Mouse (Mus musculus) heart, adult 2 months (tissue): ENCODE measurements at regions not wholly inside any gene's neighbourhood (a gene's known extent, or its start where the extent isn't known, plus 50 kb on each side); places are given as distances from the start of the nearest gene placed in this dataset.

Experiments
- DNase-seq, 2 experiments: peaks; one replicate each; pipeline ENCODE4 v3.0.0; 2021
- H3K27ac ChIP-seq: fragments of 200-600 bp; 2 replicates; pipeline ENCODE4 v1.8.1; 2022
- H3K27me3 ChIP-seq: fragments of 200-500 bp; 2 replicates; pipeline ENCODE4 v1.6.1; 2012; ENCODE audit warnings: mild to moderate bottlenecking, low read length, inconsistent platforms, mixed read lengths; ENCODE audit not compliant: control insufficient read depth, insufficient read depth
- H3K36me3 ChIP-seq: fragments of 200-500 bp; 2 replicates; pipeline ENCODE4 v1.6.1; 2012; ENCODE audit warnings: low read length, inconsistent platforms; ENCODE audit not compliant: control insufficient read depth, insufficient read depth
- H3K4me1 ChIP-seq: fragments of 200-500 bp; 2 replicates; pipeline ENCODE4 v1.6.1; 2011; ENCODE audit warnings: low read length; ENCODE audit not compliant: control insufficient read depth, insufficient read depth
- H3K4me3 ChIP-seq: fragments of 200-600 bp; 2 replicates; pipeline ENCODE4 v1.8.1; 2022
- H3K79me2 ChIP-seq: fragments of 200-500 bp; replicated peaks from 2 replicates; pipeline ENCODE4 v1.6.1; 2012; ENCODE audit warnings: mild to moderate bottlenecking, inconsistent platforms, low read length, moderate library complexity, mixed read lengths; ENCODE audit not compliant: control insufficient read depth, insufficient read depth
- H3K9ac ChIP-seq: fragments of 200-500 bp; 2 replicates; pipeline ENCODE4 v1.6.1; 2012; ENCODE audit warnings: low read depth, mild to moderate bottlenecking, control low read depth, inconsistent platforms, low read length, mixed read lengths
- CTCF ChIP-seq: fragments of 200-600 bp; IDR thresholded peaks from 2 replicates; pipeline ENCODE4 v1.8.1; 2022; ENCODE audit warnings: antibody characterized with exemption, mild to moderate bottlenecking, moderate library complexity
- EP300 ChIP-seq: fragments of 200-500 bp; IDR thresholded peaks from 2 replicates; pipeline ENCODE4 v1.6.1; 2011; ENCODE audit warnings: low read depth, low read length, control low read depth; ENCODE audit not compliant: insufficient read depth
- POLR2A ChIP-seq: fragments of 200-500 bp; IDR thresholded peaks from 2 replicates; pipeline ENCODE4 v1.6.1; 2011; ENCODE audit warnings: mild to moderate bottlenecking, low read depth, low read length, control low read depth; ENCODE audit not compliant: insufficient read depth
- WGBS: fragments of 180-500 bp; shearing (Covaris S2); methylation state at CpG from one replicate; pipeline ENCODE4 v1.1.7; 2018; 5-methylcytosine and 5-hydroxymethylcytosine counted together
- intact Hi-C: fragments of 180-260 bp; cut with DNase I; formaldehyde crosslinking; loops from one replicate; pipeline ENCODE4 v1.15.1; 2025

- no peak for TF ChIP-seq EP300
- no peak for TF ChIP-seq CTCF
- TF ChIP-seq POLR2A = no peak
- Histone ChIP-seq H3K4me3 (no peak overlapping the region), H3K79me2 (no peaks in the 10 kb centered on the region), H3K9ac (no peak overlapping the region), H3K27me3 (no peaks in the 10 kb centered on the region), H3K27ac (no peak overlapping the region), H3K36me3 (no peaks in the 10 kb centered on the region), H3K4me1 (no peaks in the 10 kb centered on the region)
- intact Hi-C loops = no loop called here
- 82% methylated on average over 3 of the region's 3 CpGs for WGBS
- DNase-seq = no peak
These were observed 316.7 kb downstream of the Adra2a start for GRCm38 (mm10) chr19:54360660-54361059.

- TF ChIP-seq CTCF (no peak), EP300 (no peak), POLR2A (no peak)
- Histone ChIP-seq H3K9ac (no peak overlapping the region), H3K79me2 (no peaks in the 10 kb centered on the region), H3K36me3 (no peaks in the 10 kb centered on the region), H3K4me3 (no peak overlapping the region), H3K27me3 (no peaks in the 10 kb centered on the region; the same call in 1 of the 2 replicates), H3K4me1 (no peaks in the 10 kb centered on the region), H3K27ac (no peak overlapping the region)
- DNase-seq = no peak
- intact Hi-C loops = no loop called here
These were observed 341.1 kb downstream of the Adra2a start for GRCm38 (mm10) chr19:54385101-54385500.

- intact Hi-C loops = no loop called here
- no peaks in the 10 kb centered on the region for H3K36me3 ChIP-seq
- no peak overlapping the region for H3K4me3 ChIP-seq
- H3K27me3 ChIP-seq = 0 out of 2 replicates have a peak, but pooled peaks cover 1% of the 10 kb centered on the region
- H3K9ac ChIP-seq = no peak overlapping the region
- no peak overlapping the region for H3K27ac ChIP-seq
- no peaks in the 10 kb centered on the region for H3K79me2 ChIP-seq
- 70% methylated on average over 6 of the region's 6 CpGs for WGBS
- DNase-seq = no peak
- no peak for TF ChIP-seq CTCF
- H3K4me1 ChIP-seq = no peaks in the 10 kb centered on the region
These were observed 347.5 kb downstream of the Adra2a start for GRCm38 (mm10) chr19:54391406-54391805.

GRCm38 (mm10) chr19:54399651-54400050 lies 355.7 kb downstream of the Adra2a start:
- H3K4me1 ChIP-seq = no peaks in the 10 kb centered on the region
- DNase-seq = no peak
- H3K27ac ChIP-seq = no peak overlapping the region
- no peak overlapping the region for H3K9ac ChIP-seq
- no peak overlapping the region for H3K4me3 ChIP-seq
- H3K36me3 ChIP-seq = no peaks in the 10 kb centered on the region
- H3K79me2 ChIP-seq = no peaks in the 10 kb centered on the region
- WGBS = 66% methylated on average over 7 of the region's 7 CpGs
- TF ChIP-seq EP300 (no peak), POLR2A (no peak), CTCF (no peak)
- intact Hi-C loops = no loop called here
- no peaks in the 10 kb centered on the region for H3K27me3 ChIP-seq

- no peaks in the 10 kb centered on the region for H3K27me3 ChIP-seq
- DNase-seq = no peak
- WGBS = 85% methylated on average over 4 of the region's 4 CpGs
These were observed 364.0 kb downstream of the Adra2a start for GRCm38 (mm10) chr19:54407904-54408303.

GRCm38 (mm10) chr19:54429062-54429461 lies 385.1 kb downstream of the Adra2a start:
- H3K36me3 ChIP-seq = no peaks in the 10 kb centered on the region
- WGBS = 55% methylated on average over 2 of the region's 2 CpGs
- no peaks in the 10 kb centered on the region for H3K4me1 ChIP-seq
- intact Hi-C loops = no loop called here
- TF ChIP-seq EP300 = no peak
- no peak for TF ChIP-seq POLR2A
- TF ChIP-seq CTCF = no peak
- no peak overlapping the region for H3K9ac ChIP-seq
- no peaks in the 10 kb centered on the region for H3K27me3 ChIP-seq
- no peaks in the 10 kb centered on the region for H3K79me2 ChIP-seq
- no peak overlapping the region for H3K4me3 ChIP-seq
- H3K27ac ChIP-seq = no peak overlapping the region
- DNase-seq = no peak

More at GRCm38 (mm10) chr19:54407904-54408303, 364.0 kb downstream of the Adra2a start:
- intact Hi-C loops = no loop called here
- Histone ChIP-seq H3K4me3 (no peak overlapping the region), H3K9ac (no peak overlapping the region), H3K36me3 (no peaks in the 10 kb centered on the region), H3K27ac (no peak overlapping the region), H3K79me2 (no peaks in the 10 kb centered on the region), H3K4me1 (no peaks in the 10 kb centered on the region)
- TF ChIP-seq EP300 (no peak), POLR2A (no peak), CTCF (no peak)
